Mouse (Mus musculus): ENCODE data around the gene Tspo. TPM values are rescaled to one million over a fixed set of nuclear protein-coding genes. Genes with fewer than 3 reads are reported as not detected.

Tspo gene
- total RNA-seq, 2 experiments from 2014 or later: 395 to 578 TPM

DNA sequence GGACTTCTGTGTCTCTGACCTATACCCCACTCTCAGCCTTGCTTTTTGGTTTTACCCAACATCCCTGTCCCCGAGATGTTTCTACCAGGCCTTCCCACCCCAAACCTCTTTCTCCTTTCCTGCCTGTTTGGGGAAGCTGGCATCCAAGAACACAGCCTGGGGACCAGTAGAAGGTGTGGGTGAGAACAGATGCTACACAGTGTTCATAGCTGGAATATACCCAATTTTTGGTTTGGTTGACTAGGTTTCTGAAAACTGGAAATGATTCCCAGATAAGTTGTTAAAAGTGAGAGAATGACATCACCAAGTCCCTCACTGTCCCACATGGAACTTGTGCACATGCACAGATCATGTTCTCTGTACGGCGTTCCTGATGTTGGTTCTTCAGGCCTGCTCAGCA is 51.9 kb downstream of the Tspo start:
- no peak for DNase-seq (ENCODE audit: low spot score in 2 of 2)

Small RNA genes lying within 50 kb of the gene (microRNA-seq; reads per million reads assigned to microRNA genes)
- gene Gm24575 (ENCODE audit: borderline number of aligned reads in 2 of 2): 0 reads per million in 2 experiments

Other genes with a start within 250 kb of the Tspo start
- 10 to 100 TPM; 22.1 to 24.5 TPM for gene Arfgap3, start 213.3 kb upstream of the Tspo start, total RNA-seq (2021)
- gene Pacsin2, start 99.0 kb upstream of the Tspo start, total RNA-seq (2021): 10 to 100 TPM; 88.9 to 94.8 TPM
- 1 to 10 TPM; 6.9 to 8.8 TPM for gene Ttll1, start 52.7 kb upstream of the Tspo start, total RNA-seq (2021)
- gene Bik, start 36.7 kb upstream of the Tspo start, total RNA-seq (2021): 1 to 10 TPM; 3.9 to 4.8 TPM
- gene Mcat, start 195 bp downstream of the Tspo start, total RNA-seq (2021): 10 to 100 TPM; 31.1 to 41.3 TPM
- gene Ttll12, start 31.6 kb downstream of the Tspo start, total RNA-seq (2021): 10 to 100 TPM; 27.9 to 30.4 TPM
- 1 to 10 TPM; 2.9 to 5.6 TPM for gene Scube1, start 161.4 kb downstream of the Tspo start, total RNA-seq (2021)
- gene Mpped1, start 215.9 kb downstream of the Tspo start, total RNA-seq (2021): not detected